Comparison of ENCODE assay signal across 8 mouse cellular contexts in the genomic region with DNA sequence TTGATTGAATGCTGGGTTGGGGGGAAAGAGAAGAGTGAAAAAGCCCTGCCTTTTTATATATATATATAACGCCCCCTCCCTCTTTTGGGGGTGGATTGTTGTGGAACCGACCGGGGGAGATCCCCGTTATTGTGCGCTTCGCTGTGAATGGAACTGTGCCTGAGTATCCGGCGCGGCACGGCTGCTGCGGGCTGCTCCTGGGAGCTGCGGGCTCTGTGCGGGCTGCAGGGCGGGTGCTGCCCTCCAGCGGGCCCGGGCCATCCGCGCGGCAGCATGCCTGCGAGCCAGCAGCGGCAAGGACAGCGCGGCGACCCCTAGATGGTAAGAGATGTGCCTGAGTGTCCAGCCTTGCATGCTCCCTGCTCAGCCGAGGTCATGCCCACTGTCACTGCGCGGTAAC.
A peak's percentile ranks its signal among the peaks of the same experiment; 100 is the strongest.
DNase-seq lines count a peak whose midpoint lies in the region; ATAC-seq lines count a peak whose summit lies in the region.

No protein-coding gene starts in this region.

- no peaks in the 10 kb centered on the region for H3K36me3 ChIP-seq in embryonic facial prominence, embryonic 10.5 days (replicated peaks)
- H3K36me3 ChIP-seq in heart, embryonic 11.5 days (ENCODE audit: control insufficient read depth, insufficient read depth, low read length) = no peaks in the 10 kb centered on the region
- H3K36me3 ChIP-seq in kidney, embryonic 14.5 days (ENCODE audit: control insufficient read depth, insufficient read depth, low read length) = no peaks in the 10 kb centered on the region
- no peaks in the 10 kb centered on the region for H3K36me3 ChIP-seq in liver, embryonic 16.5 days (ENCODE audit: control insufficient read depth, insufficient read depth)
- no peaks in the 10 kb centered on the region for H3K36me3 ChIP-seq in neural tube, embryonic 13.5 days

- peak overlapping the region; percentile 61 for H3K9ac ChIP-seq in heart, embryonic 11.5 days (ENCODE audit: low read depth, low read length)
- peak overlapping the region; percentile 34; the same call in 1 of the 2 replicates for H3K9ac ChIP-seq in kidney, embryonic 14.5 days (ENCODE audit: low read depth, low read length)
- H3K9ac ChIP-seq in liver, embryonic 16.5 days (ENCODE audit: low read depth, low read length) = no peak overlapping the region
- peak overlapping the region; percentile 45 for H3K9ac ChIP-seq in neural tube, embryonic 13.5 days

- H3K27ac ChIP-seq in embryonic facial prominence, embryonic 10.5 days (replicated peaks) = peak overlapping the region; percentile 66
- H3K27ac ChIP-seq in heart, embryonic 11.5 days (ENCODE audit: low read depth, low read length) = no peak overlapping the region
- no peak overlapping the region for H3K27ac ChIP-seq in kidney, embryonic 14.5 days (ENCODE audit: low read depth, low read length)
- H3K27ac ChIP-seq in liver, embryonic 16.5 days (ENCODE audit: low read length) = no peak overlapping the region
- H3K27ac ChIP-seq in neural tube, embryonic 13.5 days (replicated peaks) = no peak overlapping the region

- peak overlapping the region; percentile 51 for H3K4me3 ChIP-seq in embryonic facial prominence, embryonic 10.5 days
- peak overlapping the region; percentile 43 for H3K4me3 ChIP-seq in heart, embryonic 11.5 days (ENCODE audit: low read depth, low read length)
- peak overlapping the region; percentile 29 for H3K4me3 ChIP-seq in kidney, embryonic 14.5 days (ENCODE audit: low read length)
- H3K4me3 ChIP-seq in liver, embryonic 16.5 days (ENCODE audit: low read depth, low read length) = peak overlapping the region; percentile 29
- peak overlapping the region; percentile 25 for H3K4me3 ChIP-seq in neural tube, embryonic 13.5 days

- H3K4me2 ChIP-seq in heart, embryonic 11.5 days = peak overlapping the region; percentile 87
- H3K4me2 ChIP-seq in kidney, embryonic 14.5 days (replicated peaks; ENCODE audit: low read depth, low read length) = peak overlapping the region; percentile 59
- H3K4me2 ChIP-seq in liver, embryonic 16.5 days (ENCODE audit: low read depth, low read length) = peak overlapping the region; percentile 49
- peak overlapping the region; percentile 54 for H3K4me2 ChIP-seq in neural tube, embryonic 13.5 days

- no peaks in the 10 kb centered on the region for H3K9me3 ChIP-seq in embryonic facial prominence, embryonic 10.5 days
- no peaks in the 10 kb centered on the region for H3K9me3 ChIP-seq in heart, embryonic 11.5 days (replicated peaks; ENCODE audit: control insufficient read depth, low read length)
- H3K9me3 ChIP-seq in kidney, embryonic 14.5 days (ENCODE audit: control insufficient read depth, low read length) = no peaks in the 10 kb centered on the region
- no peaks in the 10 kb centered on the region for H3K9me3 ChIP-seq in liver, embryonic 16.5 days (replicated peaks; ENCODE audit: control insufficient read depth, low read length)
- no peaks in the 10 kb centered on the region for H3K9me3 ChIP-seq in neural tube, embryonic 13.5 days

- peak; percentile 84 for ATAC-seq in heart, embryonic 11.5 days (replicated peaks; ENCODE audit: insufficient number of reproducible peaks, low FRiP score, low TSS enrichment)
- peak; percentile 85 for ATAC-seq in kidney, embryonic 14.5 days (ENCODE audit: low FRiP score, low TSS enrichment)
- peak; percentile 59; the same call in 1 of the 2 replicates for ATAC-seq in liver, embryonic 16.5 days (ENCODE audit: low read depth)
- peak; percentile 80 for ATAC-seq in neural tube, embryonic 13.5 days (ENCODE audit: low read depth)

- H3K4me1 ChIP-seq in embryonic facial prominence, embryonic 10.5 days = peaks cover 74% of the 10 kb centered on the region
- H3K4me1 ChIP-seq in heart, embryonic 11.5 days (ENCODE audit: control insufficient read depth, insufficient read depth, low read length) = peaks cover 20% of the 10 kb centered on the region
- H3K4me1 ChIP-seq in kidney, embryonic 14.5 days (ENCODE audit: control insufficient read depth, insufficient read depth, low read length) = peaks cover 19% of the 10 kb centered on the region
- peaks cover 7% of the 10 kb centered on the region for H3K4me1 ChIP-seq in liver, embryonic 16.5 days (ENCODE audit: control insufficient read depth, low read depth, low read length)
- H3K4me1 ChIP-seq in neural tube, embryonic 13.5 days (replicated peaks) = peaks cover 33% of the 10 kb centered on the region

- 0% methylated on average over 27 of the region's 27 CpGs for WGBS in embryonic facial prominence, embryonic 10.5 days
- WGBS in heart, embryonic 11.5 days (ENCODE audit: insufficient replicate concordance) = under 1% methylated on average over 27 of the region's 27 CpGs
- under 1% methylated on average over 27 of the region's 27 CpGs for WGBS in kidney, embryonic 14.5 days
- WGBS in liver, embryonic 16.5 days (ENCODE audit: insufficient replicate concordance) = 2% methylated on average over 27 of the region's 27 CpGs
- WGBS in neural tube, embryonic 13.5 days = under 1% methylated on average over 27 of the region's 27 CpGs

- H3K27me3 ChIP-seq in embryonic facial prominence, embryonic 10.5 days (replicated peaks; ENCODE audit: low read depth, poor library complexity, severe bottlenecking) = peaks cover 33% of the 10 kb centered on the region
- H3K27me3 ChIP-seq in heart, embryonic 11.5 days (ENCODE audit: control insufficient read depth, insufficient read depth, low read length) = no peaks in the 10 kb centered on the region
- peaks cover 4% of the 10 kb centered on the region; the same call in 1 of the 2 replicates for H3K27me3 ChIP-seq in kidney, embryonic 14.5 days (ENCODE audit: control insufficient read depth, insufficient read depth, low read length)
- peaks cover 49% of the 10 kb centered on the region for H3K27me3 ChIP-seq in liver, embryonic 16.5 days (ENCODE audit: control insufficient read depth, insufficient read depth, low read depth, low read length)
- peaks cover 81% of the 10 kb centered on the region for H3K27me3 ChIP-seq in neural tube, embryonic 13.5 days

- peak; percentile 23 to 70 for DNase-seq in spleen, postnatal 4 days (ENCODE audit: low spot score in 2 of 2)
- DNase-seq in spleen, postnatal 36 days (ENCODE audit: low spot score in 2 of 2) = no peak
- DNase-seq in embryonic facial prominence, embryonic 10.5 days (ENCODE audit: low spot score) = peak; percentile 84
- DNase-seq in urinary bladder, adult 2 months (ENCODE audit: low spot score) = peak; percentile 44

Comparison
In these comparisons a context has a peak if more than half of its experiments do, and no peak if none do; other contexts are left out.
1. DNase-seq: peak in spleen, postnatal 4 days (2 of 2), embryonic facial prominence, embryonic 10.5 days (single experiment) and urinary bladder, adult 2 months (single experiment); none in spleen, postnatal 36 days (0 of 2).
2. Peak in every context shown above with its lines, with median percentiles within 50 percentile points of each other: H3K4me3 ChIP-seq, ATAC-seq and H3K4me2 ChIP-seq.